Mouse (Mus musculus): ENCODE data around the gene Aamp. TPM values are rescaled to one million over a fixed set of nuclear protein-coding genes. Genes with fewer than 3 reads are reported as not detected.

Gene Aamp
- polyA plus RNA-seq (2012; rRNA removed; ENCODE audit: low replicate concordance) = 107 and 155 TPM in 2 replicates

GRCm38 (mm10) chr1:74284543-74285160, at the start of gene Aamp, which contains the start of gene Pnkd:
Gene Aamp, minus strand, starts transcription at chr1:74284738.
Gene Pnkd, plus strand, starts transcription at chr1:74284930.

GRCm38 (mm10) chr1:74305522-74305921, 21.0 kb upstream of the Aamp start, which contains the start of gene Tmbim1:
Gene Tmbim1, minus strand, starts transcription at chr1:74305622.

GRCm38 (mm10) chr1:74278538-74278937, 6.0 kb downstream of the Aamp start, which contains the start of gene Gpbar1:
Gene Gpbar1, plus strand, starts transcription at chr1:74278550.

GRCm38 (mm10) chr1:74235938-74236589, 48.5 kb downstream of the Aamp start, which contains the start of gene Arpc2:
Gene Arpc2, plus strand, starts transcription at chr1:74236084.

Other genes with a start within 250 kb of the Aamp start
- gene Tns1, start 160.3 kb downstream of the Aamp start, polyA plus RNA-seq (2012; rRNA removed; ENCODE audit: low replicate concordance) = 48.3 and 120 TPM in 2 replicates
- gene Rufy4, start 159.2 kb downstream of the Aamp start, polyA plus RNA-seq (2012; rRNA removed; ENCODE audit: low replicate concordance) = 0.14 and 0.33 TPM in 2 replicates
- 0.11 TPM in 1 of 2 replicates, not detected in the other for gene Cxcr2, start 130.7 kb downstream of the Aamp start, polyA plus RNA-seq (2012; rRNA removed; ENCODE audit: low replicate concordance)
- gene Cxcr1, start 90.1 kb downstream of the Aamp start, polyA plus RNA-seq (2012; rRNA removed; ENCODE audit: low replicate concordance) = not detected in 2 replicates
- 164 and 241 TPM in 2 replicates for gene Arpc2, start 48.7 kb downstream of the Aamp start, polyA plus RNA-seq (2012; rRNA removed; ENCODE audit: low replicate concordance)
- 4.0 and 6.1 TPM in 2 replicates for gene Gpbar1, start 6.2 kb downstream of the Aamp start, polyA plus RNA-seq (2012; rRNA removed; ENCODE audit: low replicate concordance)
- 73.8 and 90.9 TPM in 2 replicates for gene Pnkd, start 192 bp upstream of the Aamp start, polyA plus RNA-seq (2012; rRNA removed; ENCODE audit: low replicate concordance)
- 637 and 738 TPM in 2 replicates for gene Tmbim1, start 20.9 kb upstream of the Aamp start, polyA plus RNA-seq (2012; rRNA removed; ENCODE audit: low replicate concordance)
- 0.18 and 0.21 TPM in 2 replicates for gene Catip, start 77.4 kb upstream of the Aamp start, polyA plus RNA-seq (2012; rRNA removed; ENCODE audit: low replicate concordance)
- 15.9 and 20.9 TPM in 2 replicates for gene Slc11a1, start 90.5 kb upstream of the Aamp start, polyA plus RNA-seq (2012; rRNA removed; ENCODE audit: low replicate concordance)
- 96.4 and 165 TPM in 2 replicates for gene Ctdsp1, start 106.8 kb upstream of the Aamp start, polyA plus RNA-seq (2012; rRNA removed; ENCODE audit: low replicate concordance)
- gene Vil1, start 124.6 kb upstream of the Aamp start, polyA plus RNA-seq (2012; rRNA removed; ENCODE audit: low replicate concordance) = 136 and 434 TPM in 2 replicates
- 11.3 and 13.8 TPM in 2 replicates for gene Cnot9, start 221.3 kb upstream of the Aamp start, polyA plus RNA-seq (2012; rRNA removed; ENCODE audit: low replicate concordance)